Mouse (Mus musculus) left cerebral cortex, adult 2 months (tissue): ENCODE measurements around the gene Zkscan5. TPM values are rescaled to one million over a fixed set of nuclear protein-coding genes. Genes with fewer than 3 reads are reported as not detected.

Experiments used
- DNase-seq, 2 experiments: peaks; one replicate each; pipeline ENCODE4 v3.0.0; 2021 to 2022; ENCODE audit warnings: low spot score in 2 of 2, mixed read lengths in 1 of 2; ENCODE audit errors: extremely low spot score in 1 of 2
- H3K27ac ChIP-seq: fragments of 200-600 bp; 2 replicates; pipeline ENCODE4 v1.8.1; 2022
- H3K4me3 ChIP-seq: fragments of 200-600 bp; 2 replicates; pipeline ENCODE4 v1.8.1; 2022
- CTCF ChIP-seq: fragments of 200-600 bp; IDR thresholded peaks from 2 replicates; pipeline ENCODE4 v1.8.1; 2022; ENCODE audit warnings: antibody characterized with exemption, mild to moderate bottlenecking, moderate library complexity
- intact Hi-C: fragments of 180-260 bp; cut with DNase I; formaldehyde crosslinking; loops from one replicate; pipeline ENCODE4 v1.15.1; 2025
- total RNA-seq, 2 experiments: library from RNA; stranded (reverse); gene quantifications; 2 replicates each; pipeline ENCODE4 v1.2.3; 2021

Gene Zkscan5
- total RNA-seq, 2 experiments from 2014 or later, result 10.8 to 11.0 TPM

GRCm38 (mm10) chr5:145249520-145249919, 45.2 kb downstream of the Zkscan5 start:
- intact Hi-C loops, result no loop called here
- no peak overlapping the region for H3K4me3 ChIP-seq

More at GRCm38 (mm10) chr5:145249520-145249919, 45.2 kb downstream of the Zkscan5 start:
- TF ChIP-seq CTCF, result no peak
- DNase-seq, result no peak
- no peak overlapping the region for H3K27ac ChIP-seq

Other genes starting within 250 kb of the Zkscan5 start
- 10 to 100 TPM; 35.2 to 40.7 TPM for gene Smurf1, start 238.7 kb upstream of the Zkscan5 start, total RNA-seq
- not detected for gene Gm4871, start 171.8 kb upstream of the Zkscan5 start, total RNA-seq
- gene 1700018F24Rik, start 161.6 kb upstream of the Zkscan5 start, total RNA-seq, result not detected
- gene Arpc1a, start 120.7 kb upstream of the Zkscan5 start, total RNA-seq, result 100 to 1,000 TPM; 192 to 199 TPM
- not detected for gene Kpna7, start 120.5 kb upstream of the Zkscan5 start, total RNA-seq
- gene Arpc1b, start 90.3 kb upstream of the Zkscan5 start, total RNA-seq, result 10 to 100 TPM; 19.0 to 23.5 TPM
- gene Pdap1, start 64.3 kb upstream of the Zkscan5 start, total RNA-seq, result 10 to 100 TPM; 92.5 to 96.0 TPM
- gene Bud31, start 64.2 kb upstream of the Zkscan5 start, total RNA-seq, result 10 to 100 TPM; 69.4 to 69.6 TPM
- gene Ptcd1, start 37.5 kb upstream of the Zkscan5 start, total RNA-seq, result 10 to 100 TPM; 19.4 to 21.9 TPM
- 10 to 100 TPM; 25.6 to 26.0 TPM for gene Cpsf4, start 37.3 kb upstream of the Zkscan5 start, total RNA-seq
- 100 to 1,000 TPM; 217 to 220 TPM for gene Atp5j2, start 12.5 kb upstream of the Zkscan5 start, total RNA-seq
- gene Zkscan14, start 2.7 kb upstream of the Zkscan5 start, total RNA-seq, result 10 to 100 TPM; 13.4 to 14.1 TPM
- gene Zfp655, start 27.2 kb downstream of the Zkscan5 start, total RNA-seq, result 10 to 100 TPM; 33.1 to 34.2 TPM
- gene Zscan25, start 75.9 kb downstream of the Zkscan5 start, total RNA-seq, result 10 to 100 TPM; 18.9 to 22.3 TPM
- gene Cyp3a57, start 140.7 kb downstream of the Zkscan5 start, total RNA-seq, result under 1 TPM; 0.26 to 0.45 TPM